10 mouse cellular contexts compared by ENCODE assay signal in the genomic region with DNA sequence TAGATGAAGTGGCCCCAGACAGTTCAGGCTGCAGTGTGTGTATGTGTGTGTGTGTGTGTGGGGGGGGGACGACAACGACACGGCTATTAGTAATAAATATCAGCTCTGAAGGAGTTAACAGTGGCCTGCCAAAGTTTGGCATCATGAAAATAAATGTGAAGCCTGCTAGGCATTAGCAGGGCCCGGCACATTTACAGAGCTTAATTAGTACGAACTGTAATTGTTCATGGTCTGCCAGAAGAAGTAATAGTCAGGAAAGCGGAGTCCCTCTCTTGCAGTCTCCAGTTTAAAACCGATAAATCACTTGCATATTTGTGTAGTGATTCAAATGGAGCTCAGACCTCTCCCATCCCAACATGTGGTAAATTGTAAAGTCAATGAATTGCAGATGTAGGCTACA. TPM values are rescaled to one million over a fixed set of nuclear protein-coding genes. Genes with fewer than 3 reads are reported as not detected.
DNase-seq lines count a peak whose midpoint lies in the region; ATAC-seq and TF ChIP-seq lines count a peak whose summit lies in the region.
"Had no signal": no experiment of that assay in that cellular context is flagged by ENCODE, and none has a peak within 500 bp of the region (broad histone marks: within the 10 kb centered on the region; RNA-seq: fewer than 3 reads in every experiment).

No protein-coding gene starts in this region.

- in situ Hi-C loops in Patski (cut with MboI; ENCODE audit: low pct_unique_long_range_greater_than_20kb): no loop called here

- no peak overlapping the region for H3K4me3 ChIP-seq in heart, embryonic 13.5 days
- peak overlapping the region; percentile 16 for H3K4me3 ChIP-seq in midbrain, embryonic 16.5 days (ENCODE audit: low read depth, low read length)

- peaks cover 96% of the 10 kb centered on the region for H3K4me1 ChIP-seq in heart, embryonic 13.5 days
- peaks cover 43% of the 10 kb centered on the region for H3K4me1 ChIP-seq in midbrain, embryonic 16.5 days (ENCODE audit: control insufficient read depth, insufficient read depth, low read length)

- peak overlapping the region; percentile 94 for H3K4me2 ChIP-seq in heart, embryonic 13.5 days
- peak overlapping the region; percentile 59 for H3K4me2 ChIP-seq in midbrain, embryonic 16.5 days (ENCODE audit: low read length)

- no peak for TF ChIP-seq CTCF in Patski (IDR thresholded peaks at IDR 0.05)

- no peak for ATAC-seq in heart, embryonic 13.5 days (ENCODE audit: extremely low read depth, insufficient number of reproducible peaks, low FRiP score, low TSS enrichment)
- ATAC-seq in Patski: peak; percentile 48
- ATAC-seq in midbrain, embryonic 16.5 days: no peak
- no peak for ATAC-seq in inflammation-experienced regulatory T-cells, adult 6 months

- no peaks in the 10 kb centered on the region for H3K27me3 ChIP-seq in heart, embryonic 13.5 days (replicated peaks)
- H3K27me3 ChIP-seq in Patski: no peaks in the 10 kb centered on the region
- H3K27me3 ChIP-seq in midbrain, embryonic 16.5 days (ENCODE audit: control insufficient read depth, insufficient read depth, low read depth, low read length): no peaks in the 10 kb centered on the region

- WGBS in heart, embryonic 13.5 days: 58% methylated on average over 7 of the region's 7 CpGs
- 21% methylated on average over 7 of the region's 7 CpGs for WGBS in midbrain, embryonic 16.5 days

- intact Hi-C loops in heart, postnatal 25 days (cut with DNase I): loop anchor here (10.0 kb wide), 1 partner anchor 415 kb away; no protein-coding TSS in a partner anchor

- H3K27ac ChIP-seq in heart, embryonic 13.5 days (replicated peaks): peak overlapping the region; percentile 74; the same call in 1 of the 2 replicates
- peak overlapping the region; percentile 84 for H3K27ac ChIP-seq in midbrain, embryonic 16.5 days (ENCODE audit: low read length)

- POLR2A ChIA-PET in Patski (lab: Charles Lee): interaction anchor here (0.6 to 0.8 kb wide), 5 partner anchors 36 to 539 kb away, joined by 3 to 5 read pairs (median 4); no protein-coding TSS in a partner anchor

- CTCF ChIA-PET in Patski (lab: Charles Lee): interaction anchor here (1.2 kb wide), 1 partner anchor 146 kb away, joined by 3 read pairs; no protein-coding TSS in a partner anchor

- DNase-seq in heart, postnatal 25 days (ENCODE audit: low spot score): no peak
- DNase-seq in Patski (ENCODE audit: low read depth, low spot score): no peak
- peak; percentile 83 for DNase-seq in forelimb bud, embryonic 11.5 days (ENCODE audit: low read depth, low spot score)
- no peak for DNase-seq in thymus, postnatal 0 days (ENCODE audit: low spot score)
- DNase-seq in layer of hippocampus, postnatal 10 days (ENCODE audit: low spot score in 2 of 2): no peak
- DNase-seq: cerebellum, postnatal 14 days; heart, adult 11 months had no signal

- H3K9ac ChIP-seq in heart, embryonic 13.5 days: peak overlapping the region; percentile 72
- peak overlapping the region; percentile 62 for H3K9ac ChIP-seq in midbrain, embryonic 16.5 days (ENCODE audit: low read depth, low read length)

- no peaks in the 10 kb centered on the region for H3K36me3 ChIP-seq in heart, embryonic 13.5 days
- H3K36me3 ChIP-seq in midbrain, embryonic 16.5 days (ENCODE audit: control insufficient read depth, insufficient read depth, low read length): no peaks in the 10 kb centered on the region

- no peaks in the 10 kb centered on the region for H3K9me3 ChIP-seq in heart, embryonic 13.5 days
- H3K9me3 ChIP-seq in midbrain, embryonic 16.5 days (replicated peaks; ENCODE audit: control insufficient read depth, low read length, poor library complexity, severe bottlenecking): no peaks in the 10 kb centered on the region

RNA-seq across cellular contexts. Expression of a gene that starts 7.9 kb away (rescaled TPM):
- 42.6 and 43.8 TPM in 2 replicates for polyA plus RNA-seq in heart, embryonic 13.5 days (2015; fragmentation: Nextera tagmentation; extraction: Ambion mirVana)
- total RNA-seq in heart, postnatal 25 days (2021): 10 to 100 TPM; 14.6 to 14.7 TPM
- polyA plus RNA-seq in Patski (2021): 22.1 TPM
- polyA plus RNA-seq in midbrain, embryonic 16.5 days (2015; fragmentation: Nextera tagmentation; extraction: Ambion mirVana): 824 and 1,080 TPM in 2 replicates
- polyA plus RNA-seq in inflammation-experienced regulatory T-cells, adult 6 months (2017; shearing (Covaris generic)): 1 to 10 TPM in 1 of 3 experiments, under 1 TPM in 2; 0.75 to 1.0 (median 0.88) TPM
- 12.8 and 14.1 TPM in 2 replicates for polyA plus RNA-seq in thymus, postnatal 0 days (2015; fragmentation: Nextera tagmentation; extraction: Ambion mirVana)
- 10 to 100 TPM; 14.2 to 26.1 TPM for total RNA-seq in layer of hippocampus, postnatal 10 days (2021)

Comparison
In these comparisons a context has a peak if more than half of its experiments do, and no peak if none do; other contexts are left out.
1. RNA of a gene that starts 7.9 kb away (polyA plus RNA-seq): 824 to 1,080 TPM in midbrain, embryonic 16.5 days; 42.6 to 43.8 TPM in heart, embryonic 13.5 days, 22.1 TPM in Patski (single experiment), 12.8 to 14.1 TPM in thymus, postnatal 0 days and 0.75 to 1.0 TPM in inflammation-experienced regulatory T-cells, adult 6 months; every median in the first group is over 10 times any median in the second.